29 mouse cellular contexts compared by ENCODE assay signal in the genomic region with DNA sequence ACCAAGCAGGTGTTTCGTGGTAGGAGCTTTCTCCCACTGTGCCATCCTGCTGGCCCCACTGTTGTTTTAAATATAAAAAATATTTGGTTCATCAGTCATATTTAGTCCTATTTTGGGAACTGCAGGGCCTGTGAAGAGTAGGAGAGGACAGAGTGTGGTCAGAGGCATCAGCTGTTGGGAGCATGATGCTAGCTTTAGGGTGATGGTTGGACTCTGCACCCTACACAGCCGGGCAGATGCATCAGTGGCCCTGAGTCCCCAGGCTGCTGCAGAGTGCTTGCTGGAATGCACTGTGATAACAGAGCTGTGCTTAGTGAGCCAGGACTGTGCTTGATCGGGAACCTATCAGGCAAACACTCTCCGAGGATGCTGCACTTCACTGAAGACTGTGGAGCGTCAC.
"Had no signal": no experiment of that assay in that cellular context is flagged by ENCODE, and none has a peak within 500 bp of the region (broad histone marks: within the 10 kb centered on the region; RNA-seq: fewer than 3 reads in every experiment).

No protein-coding gene starts in this region.

- H3K4me2 ChIP-seq: embryonic facial prominence, embryonic 12.5 days; embryonic facial prominence, embryonic 13.5 days; embryonic facial prominence, embryonic 15.5 days; forebrain, embryonic 12.5 days; forebrain, embryonic 13.5 days; forebrain, embryonic 15.5 days had no signal

- H3K4me3 ChIP-seq: embryonic facial prominence, embryonic 10.5 days; embryonic facial prominence, embryonic 12.5 days; embryonic facial prominence, embryonic 13.5 days; embryonic facial prominence, embryonic 15.5 days; erythroblast, embryonic 14.5 days; forebrain, embryonic 10.5 days; forebrain, embryonic 12.5 days; forebrain, embryonic 13.5 days; forebrain, embryonic 15.5 days; gastrocnemius, adult 2 months; heart, adult 2 months had no signal

- H3K27me3 ChIP-seq: embryonic facial prominence, embryonic 12.5 days; embryonic facial prominence, embryonic 13.5 days; embryonic facial prominence, embryonic 15.5 days; forebrain, embryonic 12.5 days; forebrain, embryonic 13.5 days; forebrain, embryonic 15.5 days had no signal

- ATAC-seq: forebrain, embryonic 13.5 days; forebrain, embryonic 14.5 days; forebrain, embryonic 15.5 days; forebrain, embryonic 16.5 days; forebrain, postnatal 0 days had no signal

- H3K9me3 ChIP-seq: embryonic facial prominence, embryonic 10.5 days; embryonic facial prominence, embryonic 12.5 days; embryonic facial prominence, embryonic 13.5 days; embryonic facial prominence, embryonic 15.5 days; forebrain, embryonic 10.5 days; forebrain, embryonic 12.5 days; forebrain, embryonic 13.5 days; forebrain, embryonic 15.5 days had no signal

- DNase-seq: cerebellum, adult 2 months; cerebellum, adult 8-10 months; cerebellum, adult 9-10 months; cerebellum, adult 9-11 months; cerebellum, postnatal 10 days; cerebellum, postnatal 14 days; cerebellum, postnatal 25 days; cerebellum, postnatal 36 days; embryo, embryonic 11 days; forebrain, postnatal 0 days; gastrocnemius, adult 2 months; gastrocnemius, postnatal 10 days; gastrocnemius, postnatal 14 days; gastrocnemius, postnatal 25 days; gastrocnemius, postnatal 36 days; heart, adult 11 months; heart, adult 18-20 months; heart, adult 2 months had no signal

- H3K4me1 ChIP-seq: embryonic facial prominence, embryonic 10.5 days; embryonic facial prominence, embryonic 12.5 days; embryonic facial prominence, embryonic 13.5 days; embryonic facial prominence, embryonic 15.5 days; forebrain, embryonic 10.5 days; forebrain, embryonic 12.5 days; forebrain, embryonic 13.5 days; forebrain, embryonic 15.5 days had no signal
